Mouse (Mus musculus) left cerebral cortex, adult 9 months (tissue): ENCODE measurements around the gene BC030867.

Source experiments
- DNase-seq, 2 experiments: peaks; one replicate each; pipeline ENCODE4 v3.0.0; 2022; ENCODE audit warnings: low spot score in 2 of 2

Gene BC030867

DNA sequence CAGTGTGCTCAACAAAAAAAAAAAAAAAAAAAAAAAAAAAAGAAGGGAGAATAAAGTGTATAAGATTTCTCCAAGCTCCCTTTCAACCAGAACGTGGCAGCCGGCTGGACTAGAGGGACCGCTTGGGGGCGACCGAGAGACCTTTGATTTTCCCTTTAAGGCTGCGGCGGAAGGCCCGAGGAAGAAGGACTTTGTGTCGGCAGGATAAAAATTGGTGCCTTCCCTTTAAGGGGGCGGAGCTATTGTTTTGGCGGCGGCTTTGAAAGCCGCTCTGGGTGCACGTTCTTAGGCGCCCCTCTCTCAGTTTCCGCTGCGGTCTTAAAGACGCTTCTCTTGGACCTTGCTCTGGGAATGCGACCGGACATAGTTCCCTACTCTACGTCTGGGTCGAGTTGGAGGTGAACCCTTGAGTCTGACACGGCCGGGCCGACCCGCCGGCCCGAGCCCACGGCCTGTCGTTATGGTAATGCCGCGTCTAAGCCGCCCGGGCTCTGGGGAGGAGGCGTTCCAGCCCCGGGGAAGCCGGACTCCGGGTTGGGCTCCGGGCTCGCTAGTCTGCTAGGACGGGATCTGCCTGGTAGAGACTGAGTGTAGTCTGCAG lies at the start of gene BC030867:
Gene BC030867 (plus strand): TSS at position 253 of the 601 bp plus-strand sequence.
- peak in 1 of 2 experiments; percentile 95 for DNase-seq

DNA sequence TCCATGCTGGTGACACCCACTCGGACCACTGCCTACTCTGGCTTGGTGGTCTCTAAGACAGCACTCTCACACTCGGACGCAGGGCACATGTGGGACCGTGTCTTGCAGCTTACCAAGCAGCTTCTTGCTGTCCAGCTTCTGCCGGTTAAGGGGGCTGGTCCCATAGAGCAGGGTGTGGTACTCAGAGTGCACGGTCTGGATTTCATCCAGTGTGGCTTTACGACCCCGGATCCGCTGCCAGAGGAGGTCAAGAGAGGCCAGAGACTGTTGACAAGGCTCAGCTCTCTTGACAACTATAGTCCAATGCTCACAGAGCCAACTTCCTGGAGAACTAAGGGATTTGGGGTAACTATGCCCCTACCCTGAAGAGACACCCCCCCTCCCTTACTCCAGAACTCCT lies 48.8 kb upstream of the BC030867 start:
- no peak for DNase-seq

DNA sequence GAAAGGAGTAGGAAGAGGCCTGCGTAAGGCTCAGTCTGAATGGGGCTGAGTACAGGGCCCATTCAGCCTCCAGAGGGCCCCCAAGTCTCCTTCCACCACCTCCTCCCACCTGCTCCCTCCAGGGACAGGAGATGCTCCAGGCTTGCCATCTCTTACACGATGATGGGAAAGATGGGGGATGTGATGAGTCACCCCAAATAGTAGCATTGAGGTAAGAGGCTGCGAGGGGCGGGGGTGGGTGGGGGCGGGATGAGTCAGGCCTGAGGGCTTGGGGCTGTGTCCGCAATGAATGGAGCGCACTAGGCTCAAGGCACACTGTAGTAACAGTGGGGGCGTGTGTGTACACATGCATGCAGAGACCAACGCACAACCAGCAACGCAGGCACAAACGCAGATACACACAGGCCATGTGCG lies 47.3 kb upstream of the BC030867 start:
- peak; percentile 66 to 71 for DNase-seq

DNA sequence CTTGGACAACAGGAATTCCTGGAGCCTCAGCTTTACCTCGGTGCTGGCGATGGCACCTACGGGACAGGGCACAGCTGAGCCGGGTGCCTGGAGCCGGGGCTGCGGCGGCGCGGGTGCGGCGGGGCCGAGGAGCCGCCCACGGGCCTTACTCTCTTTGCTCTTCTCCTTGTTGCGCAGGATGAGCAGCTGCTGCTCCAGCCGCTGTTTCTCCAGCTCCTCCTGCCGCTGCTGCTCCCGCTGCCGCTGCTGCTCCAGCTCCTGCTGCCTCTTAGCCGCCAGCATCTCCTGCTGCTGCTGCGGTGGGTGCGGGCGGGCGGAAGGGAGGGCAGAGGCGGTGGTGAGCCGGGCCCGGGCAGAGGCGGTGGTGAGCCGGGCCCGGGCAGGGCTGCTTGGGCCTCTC lies 42.2 kb upstream of the BC030867 start:
- DNase-seq = no peak

DNA sequence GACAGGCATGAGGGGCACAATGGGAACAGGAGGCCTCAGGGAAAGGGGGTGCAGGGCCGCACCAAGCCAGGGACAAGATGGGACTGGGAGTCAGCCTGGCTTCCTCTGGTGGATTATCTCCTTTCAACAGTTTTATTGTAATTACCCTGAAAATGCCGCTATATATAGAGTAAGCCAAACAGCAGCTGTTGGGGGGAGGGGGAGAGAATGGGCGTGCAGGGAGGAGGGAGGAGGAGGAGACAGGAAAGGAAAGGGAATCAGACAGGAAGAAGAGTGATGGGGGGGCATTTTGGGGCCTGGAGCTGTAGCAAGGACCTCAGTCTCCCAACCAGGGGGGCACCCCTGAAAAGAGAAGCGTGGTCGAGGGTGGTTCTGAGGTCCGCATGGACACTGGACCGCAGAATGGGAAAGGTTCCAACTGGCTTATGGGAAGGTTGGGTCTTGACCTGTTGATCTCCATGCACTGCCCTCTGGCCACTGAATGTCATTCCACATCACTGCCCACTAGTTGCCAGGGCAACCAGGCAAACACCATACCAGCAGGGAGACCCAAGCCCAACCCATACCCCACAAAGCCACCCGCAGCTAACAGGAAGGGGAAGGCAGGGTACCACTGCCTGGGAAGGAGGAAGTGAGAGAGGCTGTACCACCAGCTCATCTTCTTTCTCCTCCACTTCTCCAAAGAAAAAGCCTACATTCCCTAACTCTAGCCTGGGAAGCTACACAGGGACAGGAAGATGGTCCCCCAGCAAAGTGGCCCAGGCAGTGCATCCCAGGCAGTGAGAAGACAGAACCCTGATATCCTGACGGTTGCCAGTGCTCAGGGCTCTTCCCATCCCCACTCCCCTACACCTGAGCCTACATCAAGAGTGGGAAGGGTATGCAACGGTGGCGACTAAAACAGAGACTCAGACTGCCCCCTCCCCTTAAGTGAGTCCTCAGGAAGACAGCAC lies 40.6 kb upstream of the BC030867 start:
- no peak for DNase-seq

DNA sequence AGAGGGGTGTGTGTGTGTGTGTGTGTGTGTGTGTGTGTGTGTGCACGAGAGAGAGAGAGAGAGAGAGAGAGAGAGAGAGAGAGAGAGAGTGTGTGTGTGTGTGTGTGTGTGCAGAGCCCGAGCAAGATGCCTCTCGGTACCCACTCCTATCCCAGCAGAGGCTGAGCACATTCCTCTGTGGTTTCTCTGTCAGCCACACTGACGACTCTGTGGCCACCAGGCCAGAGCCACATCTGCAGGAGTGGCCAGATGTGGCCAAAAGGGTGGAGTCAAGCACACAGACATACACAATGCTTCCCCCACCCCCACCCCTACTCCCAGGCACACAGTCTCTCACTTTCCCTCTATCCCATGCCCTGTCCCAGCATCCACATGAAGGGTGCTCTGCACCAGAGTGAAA lies 39.8 kb upstream of the BC030867 start:
- DNase-seq = no peak

DNA sequence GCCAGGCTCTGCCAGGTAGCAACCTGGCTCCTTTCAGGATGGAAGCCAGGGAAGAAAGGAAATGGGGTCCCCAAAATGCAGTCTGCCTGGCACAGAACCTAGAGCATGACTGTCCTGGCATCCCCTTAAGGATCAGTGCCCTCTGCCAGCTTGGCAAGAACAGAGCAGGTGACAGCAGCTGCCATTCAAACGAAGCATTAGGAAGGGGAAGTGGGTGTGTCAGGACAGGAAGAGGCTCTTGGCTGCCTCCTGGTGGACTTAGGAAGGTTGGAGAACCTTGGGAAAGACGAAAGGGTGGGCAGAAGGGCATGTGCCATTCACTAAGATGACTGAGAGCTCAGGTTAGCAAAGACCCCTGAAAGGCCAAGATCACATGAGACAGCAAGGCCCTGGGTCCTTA lies 38.9 kb upstream of the BC030867 start:
- no peak for DNase-seq

DNA sequence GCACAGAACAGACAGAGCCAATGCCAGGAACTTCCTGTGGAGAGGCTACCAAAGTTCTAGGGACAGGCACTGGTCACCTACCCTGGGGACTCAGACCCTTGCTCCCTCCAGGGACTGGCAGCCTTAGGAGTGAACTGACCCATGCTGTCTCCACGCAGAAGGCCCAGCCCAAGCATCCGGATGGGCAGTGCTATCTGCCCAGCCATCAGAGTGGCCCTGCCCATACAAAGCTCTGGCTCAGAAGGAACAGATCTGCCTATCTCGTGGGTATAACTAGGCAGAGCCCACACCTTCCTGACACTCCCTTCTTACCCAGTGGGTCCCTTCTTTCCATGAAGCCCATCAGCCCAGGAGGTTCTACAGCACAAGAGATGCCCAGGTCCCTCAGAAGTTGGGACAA lies 38.5 kb upstream of the BC030867 start:
- DNase-seq = no peak

DNA sequence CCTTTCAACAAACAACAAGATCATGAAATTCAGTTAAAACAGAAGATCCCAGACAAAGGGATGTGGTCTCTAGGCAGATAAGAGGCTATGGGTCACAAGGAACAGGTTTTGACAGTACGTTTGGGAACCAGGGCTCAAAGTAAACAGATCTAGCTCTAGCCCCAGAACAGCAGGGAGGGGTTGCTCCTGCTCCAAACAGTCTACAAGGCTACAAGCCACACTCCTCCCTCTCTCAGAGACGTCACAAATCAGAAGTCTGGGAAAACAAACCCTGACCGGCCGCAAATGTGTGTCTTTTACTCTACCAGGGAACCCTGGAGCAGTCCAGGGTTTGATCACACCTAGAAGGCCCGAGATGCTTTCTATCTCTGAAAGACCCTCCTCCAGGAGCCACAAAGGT lies 37.7 kb upstream of the BC030867 start:
- no peak for DNase-seq

DNA sequence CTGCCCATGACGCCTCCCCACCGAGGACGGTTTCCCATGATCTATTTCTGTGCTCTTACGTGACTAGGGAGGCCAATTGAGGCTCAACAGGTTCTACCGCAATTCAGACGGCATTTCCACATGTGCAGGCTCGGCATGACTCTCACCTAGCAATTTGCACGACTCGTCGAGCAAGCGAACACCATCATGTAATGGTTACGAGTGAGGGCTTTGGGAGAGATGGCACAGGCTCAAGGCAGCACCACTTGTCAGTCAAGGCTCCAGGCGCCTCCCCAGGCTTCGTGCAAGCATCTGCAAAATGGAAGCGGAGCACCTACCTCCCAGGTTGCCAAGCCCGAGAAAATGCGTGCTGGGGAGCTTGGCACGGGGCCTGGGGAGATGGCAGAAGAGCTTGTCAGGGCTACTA lies 36.7 kb upstream of the BC030867 start:
- no peak for DNase-seq

DNA sequence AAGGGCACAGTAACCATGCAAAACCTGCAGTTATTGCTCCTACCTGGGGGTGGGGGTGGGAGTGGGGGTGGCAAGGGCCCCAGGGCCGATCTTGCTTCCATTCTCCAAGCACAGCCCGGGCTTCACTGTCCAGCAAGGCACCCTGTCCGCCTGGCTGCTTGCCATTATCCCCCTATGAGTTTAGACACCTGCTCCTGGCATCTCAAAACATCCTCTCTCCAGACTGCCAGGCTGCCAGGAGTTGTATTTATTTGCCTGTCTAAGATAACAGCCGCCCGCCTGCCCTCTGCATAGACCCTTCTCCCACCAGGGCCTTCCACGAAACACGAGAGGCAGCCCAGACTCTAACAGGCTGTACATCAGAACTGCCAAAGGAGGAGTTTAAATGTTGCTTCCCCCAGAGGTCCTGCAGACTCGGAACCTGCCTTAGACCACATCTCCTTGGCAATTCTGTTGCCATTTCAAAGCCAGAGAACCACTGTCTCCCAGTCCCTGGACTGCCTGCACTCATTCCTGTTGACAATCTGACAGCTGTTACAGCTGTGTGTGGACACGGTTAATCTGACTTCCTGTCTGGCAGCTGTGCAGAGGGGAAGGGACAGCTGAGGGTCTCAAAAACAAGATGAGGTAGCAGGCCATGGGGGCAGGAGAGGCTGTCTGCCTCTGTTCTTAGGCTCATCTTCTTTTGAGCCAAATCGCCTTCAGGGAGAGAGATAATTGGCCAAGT lies 34.1 kb upstream of the BC030867 start:
- no peak for DNase-seq

DNA sequence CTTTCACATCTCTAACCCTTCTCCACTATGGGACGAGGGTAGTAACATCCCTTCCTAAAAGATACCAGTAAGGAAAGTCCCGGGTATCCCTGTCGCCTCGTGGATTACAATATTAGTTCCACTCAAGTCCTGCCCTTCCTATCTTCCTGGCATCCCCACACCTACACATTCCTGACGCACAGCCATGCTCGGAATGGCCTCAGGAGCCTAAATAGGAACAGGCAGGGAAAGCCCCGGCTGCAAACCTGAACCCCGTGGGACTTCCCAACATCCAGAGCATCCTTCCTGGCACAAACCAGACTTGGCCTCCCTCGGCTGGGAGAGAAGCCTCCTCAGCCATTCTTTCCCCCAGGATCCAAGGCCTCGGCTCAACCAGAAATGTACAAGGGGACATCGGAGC lies 33.2 kb upstream of the BC030867 start:
- DNase-seq = no peak

DNA sequence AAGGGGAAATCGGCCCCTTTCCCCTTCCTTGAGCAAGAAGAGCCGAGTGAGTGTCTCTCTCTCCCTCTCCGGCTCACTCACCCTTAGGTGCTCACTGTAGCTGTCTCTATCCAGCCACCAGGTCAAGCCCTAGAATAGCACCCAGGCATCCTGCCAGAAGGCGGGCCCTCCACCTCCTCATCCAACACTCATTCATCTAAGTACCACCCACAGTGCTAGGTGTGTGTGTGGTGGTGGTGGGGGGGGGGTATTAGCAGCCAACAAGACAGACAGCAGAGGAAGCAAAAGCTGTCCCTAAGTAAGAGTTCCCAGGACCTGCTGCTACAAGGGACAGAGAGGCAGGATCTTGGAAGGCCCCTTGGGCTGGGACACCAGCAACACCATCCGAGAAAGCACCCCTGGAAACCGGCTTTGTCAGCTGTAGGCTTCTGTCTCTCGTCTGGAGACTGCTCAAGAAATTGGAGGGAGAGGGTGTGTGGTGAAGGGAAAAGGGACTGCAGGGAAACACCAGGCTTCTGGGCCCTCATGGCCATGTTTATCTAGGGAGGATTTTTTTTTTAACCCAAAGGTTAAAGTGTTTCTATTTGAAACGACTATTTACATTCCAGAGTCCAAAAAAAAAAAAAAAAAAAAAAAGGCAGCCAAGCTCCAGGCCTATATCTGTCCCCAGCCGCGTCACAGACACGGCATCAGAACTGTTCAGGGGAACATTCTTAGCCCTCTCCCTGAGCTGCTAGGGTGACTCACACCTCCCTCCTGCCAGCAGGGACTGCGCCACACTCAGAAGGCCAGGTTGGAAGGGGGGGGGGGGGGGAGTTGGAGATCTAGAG lies 32.4 kb upstream of the BC030867 start:
- no peak for DNase-seq

DNA sequence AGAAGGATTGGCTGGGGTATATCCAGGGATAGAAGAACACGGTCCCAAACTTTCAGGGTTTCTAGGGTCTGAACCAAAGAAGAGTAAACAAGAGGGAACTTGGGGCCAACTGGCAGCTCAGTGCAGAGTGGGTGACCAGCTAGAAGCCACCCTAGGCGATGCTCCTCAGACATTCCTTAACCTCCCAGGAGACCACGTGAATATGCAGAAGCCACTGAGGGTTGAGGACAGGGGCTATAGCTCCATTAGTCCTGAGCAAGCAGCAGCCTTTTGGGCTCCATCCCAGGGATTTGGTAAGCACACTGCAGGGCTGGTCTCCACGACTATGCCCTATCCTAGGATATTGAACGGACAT lies 31.8 kb upstream of the BC030867 start:
- DNase-seq = no peak

DNA sequence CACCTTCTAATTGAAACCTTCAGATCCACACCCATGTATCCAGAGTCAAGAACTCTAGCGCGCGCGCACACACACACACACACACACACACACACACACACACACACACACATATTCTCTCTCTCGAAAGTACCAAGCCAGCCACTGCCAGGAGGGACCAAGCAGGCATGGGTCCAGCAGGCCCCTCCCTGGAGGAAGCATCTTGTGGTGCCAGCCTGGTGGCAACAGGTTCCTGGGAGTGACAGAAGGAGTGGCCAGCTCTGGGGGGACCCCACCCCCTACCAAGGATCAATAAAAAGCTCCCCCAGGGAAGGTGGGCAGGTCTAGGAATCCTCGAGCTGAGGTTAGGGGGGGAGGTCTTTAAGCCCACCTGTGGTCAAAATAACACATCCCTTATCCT lies 31.3 kb upstream of the BC030867 start:
- DNase-seq = no peak

DNA sequence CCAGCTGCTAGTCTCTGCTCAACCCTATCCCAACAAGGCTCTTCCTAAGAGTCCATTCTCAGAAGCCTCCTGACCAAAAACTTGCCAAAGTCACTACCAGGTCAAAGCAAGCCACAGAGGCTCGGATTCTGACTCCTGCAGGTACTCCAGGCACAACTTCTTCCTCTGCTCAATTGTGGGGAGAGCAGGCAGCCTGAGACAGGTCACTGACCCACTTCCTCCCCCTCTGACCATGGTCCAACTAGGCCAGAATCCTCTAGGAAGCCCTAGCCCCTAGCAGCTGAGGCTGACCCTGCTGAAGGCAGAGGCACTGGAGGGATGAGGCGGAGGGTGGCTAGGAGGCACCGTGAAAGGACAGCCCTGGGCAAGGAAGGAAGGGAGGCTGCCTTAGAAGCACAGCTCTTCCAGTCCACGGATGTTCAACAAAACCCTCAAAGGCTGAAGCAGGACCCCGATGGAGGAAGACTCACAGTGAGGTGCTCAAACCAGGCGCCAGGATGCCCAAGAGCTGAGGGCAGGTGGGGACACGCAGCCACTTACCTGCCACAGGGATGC lies 30.7 kb upstream of the BC030867 start:
- DNase-seq = no peak

DNA sequence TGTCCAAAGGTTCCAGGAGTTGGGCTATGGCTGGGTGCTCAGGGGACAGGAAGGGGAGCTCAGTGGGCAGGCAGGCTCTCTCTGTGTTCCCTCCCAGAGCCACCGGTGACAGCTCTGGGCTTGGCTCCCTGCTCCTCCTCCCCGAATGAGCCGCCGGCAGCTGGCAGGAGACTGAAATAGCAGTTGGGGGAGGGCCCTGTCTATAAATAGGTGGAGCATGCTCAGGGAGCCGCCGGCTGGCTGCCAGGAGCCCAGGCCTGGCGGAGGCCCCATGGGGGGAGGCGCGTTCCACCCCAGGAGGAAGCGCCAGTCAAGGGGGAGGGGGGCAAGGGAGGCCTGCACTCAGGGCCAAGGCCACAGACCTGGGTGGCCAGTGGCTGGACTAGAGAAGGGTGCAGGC lies 29.9 kb upstream of the BC030867 start:
- peak; percentile 91 to 97 for DNase-seq

DNA sequence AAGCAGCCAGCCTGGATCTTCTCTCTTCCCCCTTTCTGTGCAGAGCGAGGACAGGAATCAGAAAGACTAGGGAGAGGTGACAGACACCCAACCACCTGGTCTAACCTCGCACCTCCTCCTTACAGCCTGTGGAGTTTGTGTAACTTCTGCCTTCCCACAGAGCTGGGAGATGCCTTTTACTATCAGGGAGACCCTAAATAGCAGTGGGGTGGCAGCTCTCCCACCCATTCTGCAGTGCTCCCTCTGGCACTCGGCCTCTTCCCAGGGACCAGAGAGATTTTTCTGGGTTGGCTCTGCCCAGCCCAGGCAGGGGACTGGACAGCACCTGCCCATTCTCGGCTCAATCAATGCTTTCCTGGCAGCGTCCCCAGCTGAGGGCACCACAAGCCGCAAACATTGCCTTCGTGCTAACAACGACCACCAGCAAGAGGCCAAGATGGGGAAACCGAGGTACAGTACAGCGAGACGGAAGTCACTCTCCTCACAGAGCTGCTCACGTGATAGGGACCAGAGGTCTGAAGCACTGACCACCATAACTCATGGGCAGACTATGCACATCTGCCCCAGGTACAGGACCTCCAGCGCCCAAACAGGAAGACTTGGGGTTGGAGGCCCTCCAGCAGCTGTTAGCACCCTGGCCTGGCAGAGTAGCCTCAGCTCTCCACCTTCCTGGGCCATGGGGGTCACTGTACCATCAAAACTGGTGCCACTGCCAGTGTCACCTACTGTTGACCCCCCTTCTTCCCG lies 29.3 kb upstream of the BC030867 start:
- peak in 1 of 2 experiments; percentile 59 for DNase-seq

DNA sequence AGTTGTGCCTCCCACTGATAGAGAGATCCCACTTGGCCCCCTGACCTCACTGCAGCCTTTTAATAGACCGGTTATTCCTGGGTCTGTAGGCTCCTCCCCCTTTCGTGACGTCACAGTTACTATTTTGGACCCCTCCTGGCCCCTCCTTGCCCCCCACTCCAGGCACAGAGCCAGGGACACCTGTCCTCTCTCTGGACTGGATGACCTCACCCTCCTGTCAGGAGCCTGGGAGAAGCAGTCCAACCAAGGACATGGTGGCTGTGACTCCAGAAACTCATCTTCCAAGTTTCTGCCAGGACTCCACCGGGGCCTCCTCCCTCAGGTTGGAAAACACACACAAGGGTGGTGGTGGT lies 28.7 kb upstream of the BC030867 start:
- DNase-seq = no peak

DNA sequence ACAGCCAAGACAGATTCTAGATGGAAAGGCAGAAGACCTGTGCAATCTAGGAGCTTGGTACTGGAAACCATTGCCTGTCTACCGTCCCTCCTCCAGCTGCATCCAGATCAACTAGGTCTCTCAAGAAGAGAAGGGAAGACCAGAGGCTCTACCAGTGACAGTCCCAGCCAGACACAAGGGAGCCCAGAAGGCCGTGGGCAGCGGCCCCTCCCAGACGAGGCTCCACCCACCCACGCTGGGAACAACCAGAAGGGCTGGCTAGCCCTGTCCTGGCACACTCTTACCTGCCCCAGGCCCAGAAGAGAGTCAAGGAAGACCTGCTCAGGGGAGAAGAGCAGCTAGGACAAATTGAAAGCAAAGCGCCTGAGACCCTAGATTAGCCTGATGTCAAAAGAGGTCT lies 28.2 kb upstream of the BC030867 start:
- DNase-seq = no peak
